Mouse (Mus musculus): ENCODE results near the gene Ttpal. TPM values are rescaled to one million over a fixed set of nuclear protein-coding genes. Genes with fewer than 3 reads are reported as not detected.
A peak's percentile ranks its signal among the peaks of the same experiment; 100 is the strongest.

The Ttpal gene
- 4.8 and 5.8 TPM in 2 replicates for polyA plus RNA-seq (2012; ENCODE audit: insufficient read depth, insufficient read length, missing spikeins)

- Histone ChIP-seq H3K4me3 (ENCODE audit: insufficient read depth, low read depth, low read length) (peak within 1 kb of the TSS; percentile 88), H3K4me1 (ENCODE audit: control insufficient read depth, insufficient read depth, insufficient read length, low read length) (peaks cover 6% of the 10 kb centered on the region; the same call in 1 of the 2 replicates), H3K27ac (replicated peaks; ENCODE audit: low read depth, low read length) (peak within 1 kb of the TSS; percentile 87)
These were observed at the start of gene Ttpal for GRCm38 (mm10) chr2:163602101-163602971. Ttpal (plus strand) TSS chr2:163602314.

GRCm38 (mm10) chr2:163552518-163552929 lies 49.6 kb upstream of the Ttpal start:
- no peak overlapping the region for H3K27ac ChIP-seq (replicated peaks; ENCODE audit: low read depth, low read length)
- no peak overlapping the region for H3K4me3 ChIP-seq (ENCODE audit: insufficient read depth, low read depth, low read length)
- no peaks in the 10 kb centered on the region for H3K4me1 ChIP-seq (ENCODE audit: control insufficient read depth, insufficient read depth, insufficient read length, low read length)

GRCm38 (mm10) chr2:163554425-163554982 lies 47.6 kb upstream of the Ttpal start:
- Histone ChIP-seq H3K27ac (replicated peaks; ENCODE audit: low read depth, low read length) (no peak overlapping the region), H3K4me1 (ENCODE audit: control insufficient read depth, insufficient read depth, insufficient read length, low read length) (no peaks in the 10 kb centered on the region)

GRCm38 (mm10) chr2:163554996-163555395 lies 47.1 kb upstream of the Ttpal start:
- no peaks in the 10 kb centered on the region for H3K4me1 ChIP-seq (ENCODE audit: control insufficient read depth, insufficient read depth, insufficient read length, low read length)
- no peak overlapping the region for H3K27ac ChIP-seq (replicated peaks; ENCODE audit: low read depth, low read length)
- H3K4me3 ChIP-seq (ENCODE audit: insufficient read depth, low read depth, low read length) = no peak overlapping the region

More at GRCm38 (mm10) chr2:163554425-163554982, 47.6 kb upstream of the Ttpal start:
- H3K4me3 ChIP-seq (ENCODE audit: insufficient read depth, low read depth, low read length) = no peak overlapping the region

- no peak overlapping the region for H3K27ac ChIP-seq (replicated peaks; ENCODE audit: low read depth, low read length)
- no peak overlapping the region for H3K4me3 ChIP-seq (ENCODE audit: insufficient read depth, low read depth, low read length)
- no peaks in the 10 kb centered on the region for H3K4me1 ChIP-seq (ENCODE audit: control insufficient read depth, insufficient read depth, insufficient read length, low read length)
These were observed 46.7 kb upstream of the Ttpal start for GRCm38 (mm10) chr2:163555417-163555816.

GRCm38 (mm10) chr2:163558548-163558947 lies 43.6 kb upstream of the Ttpal start:
- Histone ChIP-seq H3K27ac (replicated peaks; ENCODE audit: low read depth, low read length) (no peak overlapping the region), H3K4me3 (ENCODE audit: insufficient read depth, low read depth, low read length) (no peak overlapping the region), H3K4me1 (ENCODE audit: control insufficient read depth, insufficient read depth, insufficient read length, low read length) (no peaks in the 10 kb centered on the region)

GRCm38 (mm10) chr2:163559236-163559635 lies 42.9 kb upstream of the Ttpal start:
- no peaks in the 10 kb centered on the region for H3K4me1 ChIP-seq (ENCODE audit: control insufficient read depth, insufficient read depth, insufficient read length, low read length)
- no peak overlapping the region for H3K4me3 ChIP-seq (ENCODE audit: insufficient read depth, low read depth, low read length)
- H3K27ac ChIP-seq (replicated peaks; ENCODE audit: low read depth, low read length) = no peak overlapping the region

- Histone ChIP-seq H3K27ac (replicated peaks; ENCODE audit: low read depth, low read length) (no peak overlapping the region), H3K4me3 (ENCODE audit: insufficient read depth, low read depth, low read length) (no peak overlapping the region), H3K4me1 (ENCODE audit: control insufficient read depth, insufficient read depth, insufficient read length, low read length) (no peaks in the 10 kb centered on the region)
These were observed 41.9 kb upstream of the Ttpal start for GRCm38 (mm10) chr2:163560247-163560646.

GRCm38 (mm10) chr2:163561258-163561948 lies 40.7 kb upstream of the Ttpal start:
- Histone ChIP-seq H3K4me3 (ENCODE audit: insufficient read depth, low read depth, low read length) (no peak overlapping the region), H3K27ac (replicated peaks; ENCODE audit: low read depth, low read length) (no peak overlapping the region), H3K4me1 (ENCODE audit: control insufficient read depth, insufficient read depth, insufficient read length, low read length) (no peaks in the 10 kb centered on the region)

- Histone ChIP-seq H3K27ac (replicated peaks; ENCODE audit: low read depth, low read length) (no peak overlapping the region), H3K4me1 (ENCODE audit: control insufficient read depth, insufficient read depth, insufficient read length, low read length) (no peaks in the 10 kb centered on the region), H3K4me3 (ENCODE audit: insufficient read depth, low read depth, low read length) (no peak overlapping the region)
These were observed 37.5 kb upstream of the Ttpal start for GRCm38 (mm10) chr2:163564646-163565045.

GRCm38 (mm10) chr2:163574321-163574720 lies 27.8 kb upstream of the Ttpal start:
- no peak overlapping the region for H3K27ac ChIP-seq (replicated peaks; ENCODE audit: low read depth, low read length)
- H3K4me3 ChIP-seq (ENCODE audit: insufficient read depth, low read depth, low read length) = no peak overlapping the region
- peaks cover 5% of the 10 kb centered on the region; the same call in 1 of the 2 replicates for H3K4me1 ChIP-seq (ENCODE audit: control insufficient read depth, insufficient read depth, insufficient read length, low read length)

GRCm38 (mm10) chr2:163575248-163575647 lies 26.9 kb upstream of the Ttpal start:
- Histone ChIP-seq H3K27ac (replicated peaks; ENCODE audit: low read depth, low read length) (peak overlapping the region; percentile 71), H3K4me3 (ENCODE audit: insufficient read depth, low read depth, low read length) (peak overlapping the region; percentile 7), H3K4me1 (ENCODE audit: control insufficient read depth, insufficient read depth, insufficient read length, low read length) (peaks cover 5% of the 10 kb centered on the region; the same call in 1 of the 2 replicates)

GRCm38 (mm10) chr2:163577986-163578385 lies 24.1 kb upstream of the Ttpal start:
- Histone ChIP-seq H3K4me1 (ENCODE audit: control insufficient read depth, insufficient read depth, insufficient read length, low read length) (peaks cover 5% of the 10 kb centered on the region; the same call in 1 of the 2 replicates), H3K27ac (replicated peaks; ENCODE audit: low read depth, low read length) (no peak overlapping the region), H3K4me3 (ENCODE audit: insufficient read depth, low read depth, low read length) (no peak overlapping the region)

- H3K4me1 ChIP-seq (ENCODE audit: control insufficient read depth, insufficient read depth, insufficient read length, low read length) = peaks cover under 1% of the 10 kb centered on the region
- peak overlapping the region; percentile 60; the same call in 1 of the 2 replicates for H3K27ac ChIP-seq (replicated peaks; ENCODE audit: low read depth, low read length)
- no peak overlapping the region for H3K4me3 ChIP-seq (ENCODE audit: insufficient read depth, low read depth, low read length)
These were observed 21.8 kb upstream of the Ttpal start for GRCm38 (mm10) chr2:163580069-163580945.
